Mouse (Mus musculus) forebrain, embryonic 15.5 days (tissue): ENCODE results near the gene 3100002H09Rik. TPM values are rescaled to one million over a fixed set of nuclear protein-coding genes. Genes with fewer than 3 reads are reported as not detected.

Source experiments
- ATAC-seq: fragments of 200-750 bp; cut with Nextera tagmentation; replicated peaks from 2 replicates; pipeline ENCODE4 v1.8.0; 2017; ENCODE audit warnings: mild to moderate bottlenecking, moderate TSS enrichment, moderate library complexity
- H3K27ac ChIP-seq: fragments of 300-500 bp; sonication (generic); replicated peaks from 2 replicates; pipeline ENCODE4 v1.5.1; 2015; ENCODE audit warnings: mild to moderate bottlenecking, inconsistent platforms
- H3K27me3 ChIP-seq: fragments of 300-500 bp; sonication (generic); 2 replicates; pipeline ENCODE4 v1.6.1; 2015; ENCODE audit warnings: inconsistent platforms
- H3K36me3 ChIP-seq: fragments of 300-500 bp; sonication (generic); 2 replicates; pipeline ENCODE4 v1.6.1; 2015; ENCODE audit warnings: mild to moderate bottlenecking, inconsistent platforms
- H3K4me1 ChIP-seq: fragments of 300-500 bp; sonication (generic); 2 replicates; pipeline ENCODE4 v1.6.1; 2015; ENCODE audit warnings: inconsistent platforms
- H3K4me2 ChIP-seq: fragments of 300-500 bp; sonication (generic); replicated peaks from 2 replicates; pipeline ENCODE4 v1.6.1; 2015; ENCODE audit warnings: mild to moderate bottlenecking, inconsistent platforms
- H3K4me3 ChIP-seq: fragments of 300-500 bp; sonication (generic); 2 replicates; pipeline ENCODE4 v1.5.1; 2015; ENCODE audit warnings: mild to moderate bottlenecking, inconsistent platforms
- H3K9ac ChIP-seq: fragments of 300-500 bp; sonication (generic); replicated peaks from 2 replicates; pipeline ENCODE4 v1.6.1; 2015; ENCODE audit warnings: mild to moderate bottlenecking, inconsistent platforms
- H3K9me3 ChIP-seq: fragments of 300-500 bp; sonication (generic); 2 replicates; pipeline ENCODE4 v1.6.1; 2016; ENCODE audit warnings: inconsistent platforms
- WGBS: fragments of 180-500 bp; shearing (Covaris S2); methylation state at CpG from one replicate; pipeline ENCODE4 v1.1.7; 2015; ENCODE audit warnings: mixed read lengths; 5-methylcytosine and 5-hydroxymethylcytosine counted together
- polyA plus RNA-seq: library from polyadenylated mRNA; unstranded; fragments of >200 nt; fragmentation: Nextera tagmentation; extraction: Ambion mirVana; gene quantifications from 2 replicates; pipeline ENCODE4 v1.2.1, GENCODE M21; 2015

3100002H09Rik gene
- polyA plus RNA-seq, 1 experiment from 2014 or later, result 1.2 TPM

GRCm38 (mm10) chr4:124639715-124640114 is 29.1 kb upstream of the 3100002H09Rik start:
- peaks cover 8% of the 10 kb centered on the region for H3K4me1 ChIP-seq
- H3K9me3 ChIP-seq, result no peaks in the 10 kb centered on the region
- H3K27ac ChIP-seq, result no peak overlapping the region
- H3K36me3 ChIP-seq, result no peaks in the 10 kb centered on the region
- peaks cover 2% of the 10 kb centered on the region; the same call in 1 of the 2 replicates for H3K27me3 ChIP-seq
- H3K4me3 ChIP-seq, result no peak overlapping the region
- WGBS, result 26% methylated on average over 12 of the region's 12 CpGs
- H3K9ac ChIP-seq, result no peak overlapping the region
- no peak for ATAC-seq
- H3K4me2 ChIP-seq, result peak overlapping the region; percentile 8; the same call in 1 of the 2 replicates

- Histone ChIP-seq H3K27me3 (no peaks in the 10 kb centered on the region), H3K4me3 (no peak overlapping the region), H3K4me2 (no peak overlapping the region), H3K27ac (no peak overlapping the region), H3K9me3 (no peaks in the 10 kb centered on the region), H3K36me3 (no peaks in the 10 kb centered on the region), H3K9ac (no peak overlapping the region), H3K4me1 (no peaks in the 10 kb centered on the region)
- no peak for ATAC-seq
- 5% methylated on average over 9 of the region's 9 CpGs for WGBS
Observed at GRCm38 (mm10) chr4:124633281-124633680, 22.7 kb upstream of the 3100002H09Rik start.

GRCm38 (mm10) chr4:124632856-124633255 is 22.3 kb upstream of the 3100002H09Rik start:
- Histone ChIP-seq H3K27me3 (no peaks in the 10 kb centered on the region), H3K9me3 (no peaks in the 10 kb centered on the region), H3K4me1 (no peaks in the 10 kb centered on the region), H3K4me3 (no peak overlapping the region), H3K36me3 (no peaks in the 10 kb centered on the region), H3K9ac (no peak overlapping the region), H3K4me2 (no peak overlapping the region), H3K27ac (no peak overlapping the region)
- WGBS, result 72% methylated on average over 10 of the region's 10 CpGs
- no peak for ATAC-seq

GRCm38 (mm10) chr4:124631456-124631855 is 20.9 kb upstream of the 3100002H09Rik start:
- 69% methylated on average over 4 of the region's 4 CpGs for WGBS
- Histone ChIP-seq H3K9me3 (no peaks in the 10 kb centered on the region), H3K9ac (no peak overlapping the region), H3K27me3 (no peaks in the 10 kb centered on the region), H3K4me3 (no peak overlapping the region), H3K27ac (no peak overlapping the region), H3K4me1 (peaks cover 5% of the 10 kb centered on the region), H3K36me3 (no peaks in the 10 kb centered on the region), H3K4me2 (no peak overlapping the region)
- no peak for ATAC-seq

- no peak overlapping the region for H3K4me2 ChIP-seq
- no peaks in the 10 kb centered on the region for H3K9me3 ChIP-seq
- peaks cover 27% of the 10 kb centered on the region for H3K4me1 ChIP-seq
- ATAC-seq, result no peak; the same call in 1 of the 2 replicates
- no peaks in the 10 kb centered on the region for H3K27me3 ChIP-seq
- no peak overlapping the region for H3K4me3 ChIP-seq
- 48% methylated on average over 1 of the region's 1 CpGs for WGBS
- no peak overlapping the region for H3K9ac ChIP-seq
- no peak overlapping the region for H3K27ac ChIP-seq
- H3K36me3 ChIP-seq, result no peaks in the 10 kb centered on the region
Observed at GRCm38 (mm10) chr4:124626836-124627235, 16.2 kb upstream of the 3100002H09Rik start.

GRCm38 (mm10) chr4:124624111-124624581 is 13.5 kb upstream of the 3100002H09Rik start:
- 27% methylated on average over 7 of the region's 7 CpGs for WGBS
- no peaks in the 10 kb centered on the region for H3K9me3 ChIP-seq
- H3K9ac ChIP-seq, result no peak overlapping the region
- H3K36me3 ChIP-seq, result no peaks in the 10 kb centered on the region
- H3K27ac ChIP-seq, result peak overlapping the region; percentile 32
- no peak overlapping the region for H3K4me2 ChIP-seq
- H3K4me1 ChIP-seq, result peaks cover 36% of the 10 kb centered on the region
- H3K27me3 ChIP-seq, result no peaks in the 10 kb centered on the region
- 0 out of 2 replicates have a peak, but pooled peaks have one; percentile 26 for ATAC-seq
- no peak overlapping the region for H3K4me3 ChIP-seq

GRCm38 (mm10) chr4:124622566-124622965 is 12.0 kb upstream of the 3100002H09Rik start:
- Histone ChIP-seq H3K4me2 (no peak overlapping the region), H3K9ac (no peak overlapping the region), H3K9me3 (no peaks in the 10 kb centered on the region), H3K4me3 (no peak overlapping the region), H3K36me3 (no peaks in the 10 kb centered on the region), H3K27ac (no peak overlapping the region), H3K4me1 (peaks cover 42% of the 10 kb centered on the region), H3K27me3 (no peaks in the 10 kb centered on the region)
- WGBS, result 83% methylated on average over 5 of the region's 5 CpGs
- ATAC-seq, result no peak

- H3K4me1 ChIP-seq, result peaks cover 39% of the 10 kb centered on the region
- H3K4me2 ChIP-seq, result no peak overlapping the region
- no peaks in the 10 kb centered on the region for H3K9me3 ChIP-seq
- H3K9ac ChIP-seq, result no peak overlapping the region
- H3K4me3 ChIP-seq, result no peak overlapping the region
- no peaks in the 10 kb centered on the region for H3K27me3 ChIP-seq
- H3K27ac ChIP-seq, result 0 out of 2 replicates have a peak overlapping the region, but pooled peaks have one; percentile 17
- peak; percentile 49 for ATAC-seq
- WGBS, result 50% methylated on average over 11 of the region's 11 CpGs
- H3K36me3 ChIP-seq, result no peaks in the 10 kb centered on the region
Observed at GRCm38 (mm10) chr4:124621406-124621805, 10.8 kb upstream of the 3100002H09Rik start.

- 10% methylated on average over 16 of the region's 16 CpGs for WGBS
- H3K4me3 ChIP-seq, result no peak overlapping the region
- ATAC-seq, result no peak
- no peak overlapping the region for H3K9ac ChIP-seq
- H3K27ac ChIP-seq, result no peak overlapping the region
- no peaks in the 10 kb centered on the region for H3K27me3 ChIP-seq
- H3K36me3 ChIP-seq, result no peaks in the 10 kb centered on the region
- H3K9me3 ChIP-seq, result no peaks in the 10 kb centered on the region
- peaks cover 38% of the 10 kb centered on the region for H3K4me1 ChIP-seq
- H3K4me2 ChIP-seq, result no peak overlapping the region
Observed at GRCm38 (mm10) chr4:124618599-124618998, 8.0 kb upstream of the 3100002H09Rik start.

GRCm38 (mm10) chr4:124616636-124617035 is 6.0 kb upstream of the 3100002H09Rik start:
- WGBS, result 67% methylated on average over 1 of the region's 1 CpGs
- Histone ChIP-seq H3K9ac (no peak overlapping the region), H3K4me1 (peaks cover 32% of the 10 kb centered on the region), H3K36me3 (no peaks in the 10 kb centered on the region), H3K4me3 (no peak overlapping the region), H3K27me3 (no peaks in the 10 kb centered on the region), H3K9me3 (no peaks in the 10 kb centered on the region), H3K4me2 (no peak overlapping the region), H3K27ac (no peak overlapping the region)
- no peak for ATAC-seq

GRCm38 (mm10) chr4:124615986-124616385 is 5.4 kb upstream of the 3100002H09Rik start:
- 54% methylated on average over 9 of the region's 9 CpGs for WGBS
- Histone ChIP-seq H3K36me3 (no peaks in the 10 kb centered on the region), H3K4me3 (no peak overlapping the region), H3K27ac (peak overlapping the region; percentile 70; the same call in 1 of the 2 replicates), H3K9ac (no peak overlapping the region), H3K9me3 (no peaks in the 10 kb centered on the region), H3K4me2 (no peak overlapping the region), H3K4me1 (peaks cover 25% of the 10 kb centered on the region), H3K27me3 (no peaks in the 10 kb centered on the region)
- no peak for ATAC-seq

- WGBS, result 31% methylated on average over 14 of the region's 14 CpGs
- Histone ChIP-seq H3K9ac (no peak overlapping the region), H3K4me3 (no peak overlapping the region), H3K4me1 (peaks cover 25% of the 10 kb centered on the region), H3K27me3 (no peaks in the 10 kb centered on the region), H3K4me2 (no peak overlapping the region), H3K9me3 (no peaks in the 10 kb centered on the region), H3K27ac (peak overlapping the region; percentile 70), H3K36me3 (no peaks in the 10 kb centered on the region)
- 0 out of 2 replicates have a peak, but pooled peaks have one; percentile 27 for ATAC-seq
Observed at GRCm38 (mm10) chr4:124615406-124615960, 4.9 kb upstream of the 3100002H09Rik start.

- no peak overlapping the region for H3K4me3 ChIP-seq
- WGBS, result 0% methylated on average over 1 of the region's 1 CpGs
- no peaks in the 10 kb centered on the region for H3K9me3 ChIP-seq
- no peaks in the 10 kb centered on the region for H3K36me3 ChIP-seq
- no peak overlapping the region for H3K4me2 ChIP-seq
- peaks cover 29% of the 10 kb centered on the region for H3K4me1 ChIP-seq
- H3K27ac ChIP-seq, result no peak overlapping the region
- no peak for ATAC-seq
- no peak overlapping the region for H3K9ac ChIP-seq
- no peaks in the 10 kb centered on the region for H3K27me3 ChIP-seq
Observed at GRCm38 (mm10) chr4:124614189-124614588, 3.6 kb upstream of the 3100002H09Rik start.
